Mouse (Mus musculus): ENCODE results near the gene Comt.

Comt gene

DNA sequence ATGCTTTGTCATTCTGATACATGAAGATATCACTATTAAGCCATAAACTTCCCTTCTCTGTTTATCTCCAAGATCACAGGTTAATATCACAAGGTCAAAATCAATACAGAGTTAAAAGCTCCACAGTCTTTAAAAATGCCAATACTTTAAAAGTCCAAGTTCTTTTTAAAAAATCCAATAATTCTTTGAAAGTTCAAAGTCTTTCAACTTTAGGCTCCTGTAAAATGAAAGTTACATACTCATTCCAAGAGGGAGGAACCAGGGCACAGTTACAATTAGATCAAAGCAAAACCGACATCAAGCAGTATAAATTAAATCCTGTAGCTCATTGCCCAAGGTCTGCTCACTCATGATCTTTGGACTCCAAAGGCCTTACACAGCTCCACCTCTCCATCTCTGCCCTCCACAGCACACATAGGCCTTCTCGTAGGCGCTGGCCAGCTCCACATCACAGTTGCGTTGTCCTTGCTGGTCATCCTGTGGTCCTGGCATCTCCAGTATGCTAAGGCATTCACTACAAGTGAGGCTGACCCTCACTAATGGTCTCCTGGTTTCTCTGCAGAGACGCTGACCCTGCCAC, 6.8 kb upstream of the Comt start:
- no peak for DNase-seq

GRCm38 (mm10) chr16:18430641-18431212, 4.1 kb upstream of the Comt start:
- DNase-seq, result no peak

GRCm38 (mm10) chr16:18429641-18430040, 3.0 kb upstream of the Comt start:
- no peak for DNase-seq

GRCm38 (mm10) chr16:18428516-18429042, 1.9 kb upstream of the Comt start:
- DNase-seq, result no peak

GRCm38 (mm10) chr16:18428011-18428515, 1.4 kb upstream of the Comt start:
- DNase-seq, result no peak

GRCm38 (mm10) chr16:18426215-18426791, 349 bp downstream of the Comt start, which contains the start of gene Txnrd2:
Txnrd2 (plus strand) TSS chr16:18426384.
- DNase-seq, result peak; percentile 87

- no peak for DNase-seq
Observed at GRCm38 (mm10) chr16:18425475-18426214, 1.0 kb downstream of the Comt start.

- no peak for DNase-seq
Observed at GRCm38 (mm10) chr16:18424364-18425045, 2.1 kb downstream of the Comt start.

DNA sequence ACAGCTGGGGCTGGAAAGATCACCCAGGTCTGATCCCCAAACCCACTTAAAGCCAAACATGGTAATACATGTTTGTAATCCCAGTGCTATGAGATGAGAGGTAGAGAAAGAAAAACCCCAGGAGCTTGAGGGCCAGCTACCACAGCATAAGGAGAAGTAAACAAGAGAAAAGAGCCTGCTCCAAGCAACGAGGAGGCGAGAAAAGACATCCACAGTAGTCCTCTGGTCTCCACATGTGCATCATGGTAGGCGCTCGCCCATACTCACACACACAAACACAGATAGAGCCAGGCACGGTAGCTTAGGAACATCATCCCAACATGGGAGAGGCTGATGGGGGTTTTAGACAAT, 2.8 kb downstream of the Comt start:
- no peak for DNase-seq

DNA sequence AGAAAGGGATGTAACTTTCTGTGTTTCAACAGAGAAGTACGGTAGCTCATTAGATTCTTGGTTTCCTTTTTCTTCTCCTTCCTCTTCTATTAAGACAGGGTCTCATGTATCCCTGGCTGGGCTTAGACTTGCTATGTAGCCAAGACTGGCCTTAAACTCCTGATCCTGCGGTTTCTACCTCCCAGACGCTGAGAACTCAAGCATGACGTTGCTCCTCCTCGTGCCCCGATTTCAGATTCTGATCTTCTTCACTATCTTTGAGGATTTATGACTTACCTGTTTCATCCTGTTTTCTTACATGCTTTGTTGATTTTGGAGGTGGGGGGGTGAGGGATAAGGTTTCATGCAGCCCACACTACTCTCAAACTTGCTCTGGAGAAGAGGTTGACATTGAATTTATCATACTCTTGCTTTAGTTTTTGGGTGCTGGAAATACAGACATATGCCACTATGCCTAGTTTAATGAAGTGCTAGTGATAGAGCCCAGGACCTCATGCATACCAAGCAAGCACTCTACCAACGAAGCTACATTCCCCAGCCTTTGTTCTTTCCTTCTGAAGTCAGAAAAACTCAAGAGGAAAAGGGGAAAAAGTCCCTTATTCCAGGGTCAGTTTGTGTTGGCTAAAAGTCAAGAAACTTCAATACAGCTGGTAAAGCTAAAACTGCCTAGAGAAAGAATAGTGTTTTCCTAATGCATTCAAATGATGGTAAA, 3.3 kb downstream of the Comt start:
- DNase-seq, result no peak

GRCm38 (mm10) chr16:18420571-18420970, 6.1 kb downstream of the Comt start:
- no peak for DNase-seq

DNA sequence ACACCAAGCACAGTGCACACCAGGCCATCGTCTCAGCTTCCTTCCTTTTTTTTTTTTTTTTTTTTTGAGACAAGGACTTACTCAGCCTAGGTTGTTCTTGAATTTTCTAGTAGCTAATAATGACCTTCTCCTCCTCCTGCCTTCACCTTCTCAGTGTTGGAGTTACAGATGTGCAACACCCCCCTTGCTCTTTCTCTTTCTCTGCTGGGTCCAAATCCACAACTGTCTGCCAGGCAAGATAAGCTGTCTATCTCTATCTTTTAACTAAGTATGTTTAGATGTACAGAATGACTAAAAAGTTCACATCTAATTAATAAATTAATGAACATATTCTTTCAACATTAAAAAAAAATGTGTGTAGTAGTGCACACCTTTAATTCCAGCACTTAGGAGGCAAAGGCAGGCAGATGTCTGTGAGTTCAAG, 7.0 kb downstream of the Comt start:
- DNase-seq, result no peak

DNA sequence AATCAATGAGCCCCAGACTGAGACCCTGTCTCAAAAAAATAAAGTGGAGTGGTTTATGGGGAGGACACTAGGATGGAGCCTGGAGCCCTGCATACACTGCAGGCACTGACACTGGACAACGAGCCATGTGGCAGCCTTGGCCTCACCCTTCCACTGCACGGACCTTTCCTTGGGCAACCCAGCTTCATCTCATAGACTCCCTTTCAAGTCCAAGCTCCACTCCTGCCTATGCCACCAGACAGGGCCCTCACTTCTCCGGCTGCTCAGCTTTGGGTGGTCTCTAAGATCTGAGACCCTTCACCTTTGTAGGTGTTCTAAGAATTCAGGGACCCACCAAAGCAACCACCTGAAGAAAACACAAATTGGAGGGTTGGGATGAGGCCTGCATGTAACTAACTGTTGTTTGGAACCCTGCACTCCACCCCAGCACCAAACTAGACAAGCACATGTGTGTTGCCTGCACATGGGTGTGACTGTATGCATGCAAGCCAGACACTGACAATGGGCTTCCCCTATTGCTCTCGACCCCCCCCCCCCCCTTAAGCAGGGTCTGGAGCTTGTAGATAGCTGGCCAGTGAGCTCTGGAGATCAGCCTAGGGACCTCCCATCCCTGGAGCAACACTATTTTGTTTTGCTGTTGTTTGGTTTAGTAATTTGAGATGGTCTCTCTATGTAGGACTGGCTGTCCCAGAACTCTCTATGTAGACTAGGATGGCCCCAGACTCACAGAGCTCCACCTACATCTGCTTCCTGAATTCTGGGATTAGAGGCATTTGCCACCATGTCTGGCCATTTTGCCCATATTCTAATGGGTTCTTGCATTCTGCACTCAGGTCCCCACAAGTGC, 7.7 kb downstream of the Comt start:
- DNase-seq, result no peak

- DNase-seq, result no peak
Observed at GRCm38 (mm10) chr16:18417491-18417890, 9.2 kb downstream of the Comt start.

DNA sequence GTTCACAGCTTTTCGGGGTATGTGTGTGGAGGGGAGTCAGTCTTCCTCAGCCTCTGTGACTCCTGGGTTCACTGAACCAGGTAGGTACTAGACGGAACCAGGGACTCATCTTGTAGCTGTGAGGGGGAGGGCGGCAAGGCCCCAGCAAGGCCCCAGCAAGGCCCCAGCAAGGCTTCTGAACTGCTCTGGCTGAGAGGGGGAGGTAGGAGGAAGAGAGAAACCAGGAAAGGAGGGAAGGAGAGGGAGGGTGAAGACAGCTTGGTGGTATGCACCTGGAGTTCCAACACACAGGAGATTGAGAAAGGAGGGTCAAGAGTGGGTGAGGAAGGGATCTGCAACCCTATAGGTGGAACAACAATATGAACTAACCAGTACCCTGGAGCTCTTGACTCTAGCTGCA, 9.8 kb downstream of the Comt start:
- DNase-seq, result no peak

DNA sequence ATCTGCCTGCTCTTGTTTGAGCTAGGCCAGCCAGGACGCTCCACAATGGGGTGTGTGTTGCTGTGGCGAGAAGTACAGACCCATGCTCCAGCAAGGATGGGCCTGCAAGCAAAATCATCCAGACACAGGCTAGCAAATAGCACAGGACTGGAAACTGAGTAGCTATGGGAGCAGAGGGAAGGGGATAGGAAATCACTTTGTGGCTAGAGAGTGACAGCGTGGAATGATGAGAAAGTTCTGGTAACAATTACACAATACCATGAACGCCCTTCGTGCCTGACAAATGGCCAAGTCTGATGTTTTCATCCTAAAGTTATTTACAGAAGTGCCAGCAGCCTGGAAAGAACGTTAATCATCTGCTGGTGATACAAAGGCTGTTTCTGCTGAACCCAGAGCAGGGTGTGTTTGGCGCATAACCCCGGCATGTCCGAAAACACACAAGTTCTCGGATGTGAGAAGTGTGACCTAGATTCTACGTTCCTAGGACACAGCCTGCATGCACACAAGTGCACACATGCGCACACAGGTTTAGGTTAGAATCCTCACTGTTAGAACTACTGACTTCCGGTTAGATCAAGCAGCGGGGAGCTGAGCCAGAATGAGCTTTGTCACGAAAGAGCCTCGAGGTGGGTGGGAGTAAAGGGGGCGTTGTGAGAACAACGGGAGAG, 10.4 kb downstream of the Comt start:
- DNase-seq, result no peak

DNA sequence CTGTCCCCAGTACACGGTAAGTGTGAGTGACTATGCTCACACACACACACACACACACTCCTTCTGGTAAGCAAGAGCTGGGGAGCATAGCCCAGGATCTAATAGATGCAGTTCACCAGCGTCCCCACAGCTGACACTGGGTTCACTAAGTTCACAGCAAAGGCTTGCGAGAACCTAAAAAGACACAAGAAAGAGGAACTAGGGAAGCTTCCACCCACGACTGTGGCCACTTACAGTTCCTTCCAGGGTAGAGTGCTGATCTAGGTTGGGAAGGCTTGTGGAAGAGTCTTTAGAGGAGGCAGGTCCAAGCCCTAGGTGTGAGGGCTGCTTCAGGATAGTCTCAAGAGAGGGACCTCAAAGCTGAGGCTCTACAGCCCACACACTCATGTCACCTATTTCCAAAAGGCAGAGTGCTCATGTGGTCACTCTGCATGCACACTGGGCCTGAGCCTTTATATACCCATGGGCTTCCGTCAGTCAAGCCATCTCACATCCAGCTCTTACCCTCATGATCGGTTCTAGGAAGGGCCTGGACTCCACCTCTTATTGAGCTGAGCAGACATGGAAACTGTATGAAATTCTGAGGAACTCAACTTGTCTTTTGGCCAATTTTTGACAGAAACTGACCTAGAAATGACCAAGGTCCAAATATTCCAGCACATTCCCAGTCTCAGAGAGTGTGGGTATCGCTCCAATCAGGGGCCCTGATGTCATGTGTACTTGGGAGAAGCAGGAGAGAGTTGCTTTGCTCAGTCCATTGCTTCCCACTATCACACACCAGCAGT, 13.4 kb downstream of the Comt start:
- DNase-seq, result no peak

DNA sequence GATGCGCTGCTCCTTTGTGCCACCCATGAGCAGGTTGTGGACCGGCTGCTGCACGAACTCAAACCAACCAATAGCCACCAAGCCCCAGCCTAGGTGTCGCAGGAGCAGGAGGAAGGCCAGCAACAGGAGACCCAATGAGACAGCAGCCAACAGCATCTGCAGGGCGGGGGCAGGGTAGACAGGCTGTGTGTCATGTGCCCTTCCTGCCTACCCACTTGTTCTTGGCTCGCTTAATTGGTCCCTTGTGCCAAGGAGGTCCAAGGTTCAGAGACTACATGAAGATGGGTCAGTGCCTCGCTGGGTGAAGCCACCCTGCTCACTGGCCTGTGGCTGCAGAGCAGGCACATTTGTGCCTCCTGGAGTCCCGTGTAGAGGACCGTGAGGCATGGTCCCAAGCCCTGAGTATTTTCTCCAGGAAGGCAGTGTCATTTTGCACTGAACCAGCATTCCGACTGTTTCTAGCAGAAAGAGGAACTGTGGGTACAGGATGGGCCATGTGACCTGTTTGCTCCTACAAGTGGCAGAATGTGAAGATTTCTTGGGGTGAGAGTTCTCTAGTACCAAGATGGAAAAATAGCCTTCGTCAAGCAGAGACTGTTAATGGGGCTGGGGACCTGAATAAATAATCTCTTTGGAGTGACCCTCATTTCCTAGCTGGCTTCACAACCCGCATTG, 14.7 kb downstream of the Comt start:
- peak; percentile 67 for DNase-seq

DNA sequence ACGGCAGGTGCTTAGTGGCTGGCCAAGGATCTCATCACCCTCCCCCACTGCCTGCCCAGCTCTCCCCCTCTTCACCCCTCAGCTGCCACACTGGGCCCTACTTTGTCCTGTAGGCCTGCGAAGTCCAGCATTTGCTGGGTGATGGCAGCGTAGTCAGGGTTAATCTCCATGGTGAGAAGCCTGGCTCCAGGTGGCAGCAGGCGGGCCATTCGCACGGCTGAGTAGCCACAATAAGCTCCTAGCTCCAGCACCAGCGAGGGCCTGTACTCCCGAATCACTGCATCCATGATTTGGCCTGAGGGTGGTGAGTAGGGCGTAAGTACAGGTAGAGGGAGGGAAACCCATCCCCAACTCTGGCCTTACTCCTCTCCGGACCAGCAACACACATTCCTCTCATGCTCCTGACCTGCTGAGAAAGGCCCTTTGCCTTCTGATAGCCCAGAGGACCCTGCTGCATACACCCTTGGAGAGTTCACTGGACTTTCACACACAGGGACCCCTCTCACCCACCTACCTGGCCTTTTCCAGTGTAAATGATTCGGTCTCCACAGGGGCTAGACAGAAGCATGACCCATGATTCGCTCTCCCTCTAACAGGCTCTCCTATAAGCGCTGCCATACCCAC, 15.5 kb downstream of the Comt start:
- peak; percentile 55 for DNase-seq
